Mouse (Mus musculus) thymus, postnatal 0 days (tissue): ENCODE measurements around the gene Cdk9. TPM values are rescaled to one million over a fixed set of nuclear protein-coding genes. Genes with fewer than 3 reads are reported as not detected.

Source experiments
- DNase-seq: peaks from one replicate; pipeline ENCODE4 v3.0.0-alpha.2; 2015; ENCODE audit warnings: low spot score
- microRNA counts: library from miRNA; unstranded; fragments of <30 nt; microRNA quantifications from one replicate; lab custom pipeline; 2015
- microRNA-seq: library from miRNA; unstranded; fragments of <30 nt; microRNA quantifications from one replicate; pipeline ENCODE4, GENCODE M21; 2016; ENCODE audit warnings: borderline number of aligned reads
- polyA plus RNA-seq: library from polyadenylated mRNA; unstranded; fragments of >200 nt; fragmentation: Nextera tagmentation; extraction: Ambion mirVana; gene quantifications from 2 replicates; pipeline ENCODE4 v1.2.1, GENCODE M21; 2015

Gene Cdk9
- polyA plus RNA-seq, 1 experiment from 2014 or later: 146 TPM

GRCm38 (mm10) chr2:32680961-32681650 lies 31.8 kb downstream of the Cdk9 start:
- DNase-seq: no peak

GRCm38 (mm10) chr2:32680051-32680451 lies 32.8 kb downstream of the Cdk9 start:
- DNase-seq: no peak

- DNase-seq: no peak
Observed at GRCm38 (mm10) chr2:32677683-32678082, 35.2 kb downstream of the Cdk9 start.

GRCm38 (mm10) chr2:32676821-32677220 lies 36.1 kb downstream of the Cdk9 start:
- DNase-seq: no peak

- no peak for DNase-seq
Observed at GRCm38 (mm10) chr2:32673176-32673917, 39.5 kb downstream of the Cdk9 start.

GRCm38 (mm10) chr2:32671907-32672595 lies 40.8 kb downstream of the Cdk9 start:
- DNase-seq: no peak

- no peak for DNase-seq
Observed at GRCm38 (mm10) chr2:32671147-32671546, 41.7 kb downstream of the Cdk9 start.

GRCm38 (mm10) chr2:32669876-32670275 lies 43.0 kb downstream of the Cdk9 start:
- DNase-seq: no peak

GRCm38 (mm10) chr2:32668176-32668575 lies 44.7 kb downstream of the Cdk9 start:
- DNase-seq: no peak

- no peak for DNase-seq
Observed at GRCm38 (mm10) chr2:32667775-32668174, 45.1 kb downstream of the Cdk9 start.

GRCm38 (mm10) chr2:32665853-32666252 lies 47.0 kb downstream of the Cdk9 start:
- DNase-seq: no peak

GRCm38 (mm10) chr2:32665345-32665744 lies 47.5 kb downstream of the Cdk9 start:
- no peak for DNase-seq

GRCm38 (mm10) chr2:32662291-32662690 lies 50.6 kb downstream of the Cdk9 start:
- peak; percentile 65 for DNase-seq

- no peak for DNase-seq
Observed at GRCm38 (mm10) chr2:32661509-32662107, 51.3 kb downstream of the Cdk9 start.

GRCm38 (mm10) chr2:32658873-32659272 lies 54.0 kb downstream of the Cdk9 start:
- no peak for DNase-seq

- DNase-seq: no peak
Observed at GRCm38 (mm10) chr2:32655826-32656225, 57.0 kb downstream of the Cdk9 start.

MicroRNAs within 50 kb of the gene (microRNA counts, 519-probe panel; counts per million panel counts)
- microRNA mmu-miR-2861 (lab: Ali Mortazavi, UCI): 473 counts per million, percentile 71 among the panel's probes with 10 or more counts

Small RNA genes within 50 kb of the gene (microRNA-seq; reads per million reads assigned to microRNA genes)
- gene Gm47291: not detected
- not detected for gene Mir2861
- not detected for gene Mir3960
- gene Mir8093: not detected

Other genes starting within 250 kb of the Cdk9 start
- gene Fam102a, start 177.7 kb downstream of the Cdk9 start, polyA plus RNA-seq: 8.4 and 8.9 TPM in 2 replicates
- gene Dpm2, start 142.2 kb downstream of the Cdk9 start, polyA plus RNA-seq: 126 and 129 TPM in 2 replicates
- 0.28 and 0.31 TPM in 2 replicates for gene Pip5kl1, start 138.3 kb downstream of the Cdk9 start, polyA plus RNA-seq
- gene 9430097D07Rik, start 137.4 kb downstream of the Cdk9 start, polyA plus RNA-seq: 0.08 TPM in 1 of 2 replicates, not detected in the other
- gene St6galnac4, start 126.0 kb downstream of the Cdk9 start, polyA plus RNA-seq: 24.3 and 25.3 TPM in 2 replicates
- gene St6galnac6, start 113.4 kb downstream of the Cdk9 start, polyA plus RNA-seq: 5.5 and 5.7 TPM in 2 replicates
- gene Ak1, start 91.3 kb downstream of the Cdk9 start, polyA plus RNA-seq: 2.0 and 2.4 TPM in 2 replicates
- 25.9 and 28.5 TPM in 2 replicates for gene Eng, start 66.5 kb downstream of the Cdk9 start, polyA plus RNA-seq
- 21.0 and 24.1 TPM in 2 replicates for gene Fpgs, start 8.9 kb downstream of the Cdk9 start, polyA plus RNA-seq
- gene Sh2d3c, start 8.0 kb upstream of the Cdk9 start, polyA plus RNA-seq: 20.7 and 23.4 TPM in 2 replicates
- gene 6330409D20Rik, start 27.9 kb upstream of the Cdk9 start, polyA plus RNA-seq: 0.26 and 0.44 TPM in 2 replicates
- gene Tor2a, start 44.2 kb upstream of the Cdk9 start, polyA plus RNA-seq: 86.3 and 91.9 TPM in 2 replicates
- 0.69 and 0.95 TPM in 2 replicates for gene Ttc16, start 62.6 kb upstream of the Cdk9 start, polyA plus RNA-seq
- 25.7 and 26.5 TPM in 2 replicates for gene Ptrh1, start 62.7 kb upstream of the Cdk9 start, polyA plus RNA-seq
- 4.4 and 4.7 TPM in 2 replicates for gene Cfap157, start 71.4 kb upstream of the Cdk9 start, polyA plus RNA-seq
- 6.0 and 7.0 TPM in 2 replicates for gene Stxbp1, start 134.2 kb upstream of the Cdk9 start, polyA plus RNA-seq
- gene Fam129b, start 163.0 kb upstream of the Cdk9 start, polyA plus RNA-seq: 10.9 and 12.4 TPM in 2 replicates
- 269 and 272 TPM in 2 replicates for gene Rpl12, start 248.5 kb upstream of the Cdk9 start, polyA plus RNA-seq
- gene Lrsam1, start 248.5 kb upstream of the Cdk9 start, polyA plus RNA-seq: 3.3 and 4.0 TPM in 2 replicates